ENCODE assay signal across 25 mouse cellular contexts in the genomic region with DNA sequence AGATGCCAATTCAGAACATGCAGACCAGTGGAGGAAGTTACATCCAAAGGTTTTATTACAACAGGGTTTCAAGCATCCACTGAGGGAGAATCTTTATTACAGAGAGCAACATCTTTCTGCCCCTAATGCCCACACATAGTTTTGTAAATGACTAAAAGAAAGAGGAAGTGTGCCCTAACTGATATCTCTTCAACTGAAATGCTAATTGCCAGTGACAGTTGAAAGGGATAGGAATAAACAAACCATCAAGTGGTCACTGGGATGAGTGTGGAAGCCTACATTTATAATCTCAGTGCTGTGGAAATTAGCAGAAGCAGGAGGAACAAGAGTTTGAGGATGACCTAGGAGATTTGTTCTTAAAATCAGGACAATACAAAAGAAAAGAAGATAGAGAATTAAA.
"Had no signal": no experiment of that assay in that cellular context is flagged by ENCODE, and none has a peak within 500 bp of the region (broad histone marks: within the 10 kb centered on the region; RNA-seq: fewer than 3 reads in every experiment).

No protein-coding gene starts in this region.

- H3K27ac ChIP-seq: embryonic facial prominence, embryonic 10.5 days; embryonic facial prominence, embryonic 12.5 days; embryonic facial prominence, embryonic 13.5 days; embryonic facial prominence, embryonic 15.5 days; forebrain, embryonic 10.5 days; forebrain, embryonic 12.5 days; forebrain, embryonic 13.5 days; forebrain, embryonic 15.5 days; gastrocnemius, adult 2 months; heart, adult 2 months had no signal

- DNase-seq: cerebellum, adult 9-10 months; cerebellum, adult 9-11 months; cerebellum, postnatal 10 days; cerebellum, postnatal 14 days; cerebellum, postnatal 25 days; cerebellum, postnatal 36 days; embryo, embryonic 11 days; forebrain, postnatal 0 days; gastrocnemius, adult 2 months; gastrocnemius, postnatal 10 days; gastrocnemius, postnatal 14 days; gastrocnemius, postnatal 25 days; gastrocnemius, postnatal 36 days; heart, adult 11 months; heart, adult 18-20 months; heart, adult 2 months had no signal

- H3K36me3 ChIP-seq: embryonic facial prominence, embryonic 10.5 days; embryonic facial prominence, embryonic 12.5 days; embryonic facial prominence, embryonic 13.5 days; embryonic facial prominence, embryonic 15.5 days; forebrain, embryonic 10.5 days; forebrain, embryonic 12.5 days; forebrain, embryonic 15.5 days had no signal

- H3K9ac ChIP-seq: embryonic facial prominence, embryonic 12.5 days; embryonic facial prominence, embryonic 13.5 days; embryonic facial prominence, embryonic 15.5 days; forebrain, embryonic 12.5 days; forebrain, embryonic 13.5 days; forebrain, embryonic 15.5 days; forebrain, postnatal 0 days had no signal

- H3K27me3 ChIP-seq: embryonic facial prominence, embryonic 12.5 days; embryonic facial prominence, embryonic 13.5 days; embryonic facial prominence, embryonic 15.5 days; forebrain, embryonic 12.5 days; forebrain, embryonic 13.5 days; forebrain, embryonic 15.5 days had no signal

- H3K4me1 ChIP-seq: embryonic facial prominence, embryonic 10.5 days; embryonic facial prominence, embryonic 12.5 days; embryonic facial prominence, embryonic 13.5 days; embryonic facial prominence, embryonic 15.5 days; forebrain, embryonic 10.5 days; forebrain, embryonic 12.5 days; forebrain, embryonic 13.5 days; forebrain, embryonic 15.5 days had no signal

- H3K9me3 ChIP-seq: embryonic facial prominence, embryonic 10.5 days; embryonic facial prominence, embryonic 12.5 days; embryonic facial prominence, embryonic 13.5 days; embryonic facial prominence, embryonic 15.5 days; forebrain, embryonic 10.5 days; forebrain, embryonic 12.5 days; forebrain, embryonic 13.5 days; forebrain, embryonic 15.5 days had no signal

- H3K4me3 ChIP-seq: embryonic facial prominence, embryonic 10.5 days; embryonic facial prominence, embryonic 12.5 days; embryonic facial prominence, embryonic 13.5 days; embryonic facial prominence, embryonic 15.5 days; erythroblast, embryonic 14.5 days; forebrain, embryonic 10.5 days; forebrain, embryonic 12.5 days; forebrain, embryonic 13.5 days; forebrain, embryonic 15.5 days; gastrocnemius, adult 2 months; heart, adult 2 months had no signal
